Comparison of ENCODE assay signal across 9 mouse cellular contexts in genomic region chr4:84456198-84456852, GRCm38 (mm10).
DNase-seq lines count a peak whose midpoint lies in the region; ATAC-seq and TF ChIP-seq lines count a peak whose summit lies in the region.
"Had no signal": no experiment of that assay in that cellular context is flagged by ENCODE, and none has a peak within 500 bp of the region (broad histone marks: within the 10 kb centered on the region; RNA-seq: fewer than 3 reads in every experiment).

No protein-coding gene starts in this region.

- H3K9me3 ChIP-seq in forebrain, embryonic 14.5 days (replicated peaks; ENCODE audit: control insufficient read depth, low read length), result no peaks in the 10 kb centered on the region
- H3K9me3 ChIP-seq in forebrain, embryonic 12.5 days, result no peaks in the 10 kb centered on the region
- no peaks in the 10 kb centered on the region for H3K9me3 ChIP-seq in hindbrain, postnatal 0 days (ENCODE audit: low read length)
- no peaks in the 10 kb centered on the region for H3K9me3 ChIP-seq in limb, embryonic 13.5 days

- TF ChIP-seq CTCF in hindbrain, postnatal 0 days (IDR thresholded peaks at IDR 0.05; ENCODE audit: low read depth), result no peak

- H3K4me1 ChIP-seq in forebrain, embryonic 14.5 days (ENCODE audit: control insufficient read depth, insufficient read depth, low read length), result peaks cover 7% of the 10 kb centered on the region; the same call in 1 of the 2 replicates
- peaks cover 12% of the 10 kb centered on the region; the same call in 1 of the 2 replicates for H3K4me1 ChIP-seq in forebrain, embryonic 12.5 days
- no peaks in the 10 kb centered on the region for H3K4me1 ChIP-seq in hindbrain, postnatal 0 days (ENCODE audit: insufficient read depth, low read length)
- peaks cover 55% of the 10 kb centered on the region for H3K4me1 ChIP-seq in limb, embryonic 13.5 days

- H3K27me3 ChIP-seq in forebrain, embryonic 14.5 days (replicated peaks; ENCODE audit: control insufficient read depth, insufficient read depth, low read length), result no peaks in the 10 kb centered on the region
- no peaks in the 10 kb centered on the region for H3K27me3 ChIP-seq in forebrain, embryonic 12.5 days
- H3K27me3 ChIP-seq in hindbrain, postnatal 0 days (ENCODE audit: insufficient read depth, low read length), result no peaks in the 10 kb centered on the region
- no peaks in the 10 kb centered on the region for H3K27me3 ChIP-seq in limb, embryonic 13.5 days

- no peak overlapping the region; the same call in 1 of the 2 replicates for H3K4me2 ChIP-seq in forebrain, embryonic 14.5 days (ENCODE audit: low read length)
- H3K4me2 ChIP-seq in forebrain, embryonic 12.5 days, result no peak overlapping the region
- peak overlapping the region; percentile 27 for H3K4me2 ChIP-seq in hindbrain, postnatal 0 days (ENCODE audit: low read depth, low read length)
- H3K4me2 ChIP-seq in limb, embryonic 13.5 days (replicated peaks), result peak overlapping the region; percentile 50

- H3K4me3 ChIP-seq in forebrain, embryonic 14.5 days (ENCODE audit: low read depth, low read length), result no peak overlapping the region
- H3K4me3 ChIP-seq in forebrain, embryonic 12.5 days (replicated peaks), result no peak overlapping the region
- no peak overlapping the region for H3K4me3 ChIP-seq in hindbrain, postnatal 0 days (ENCODE audit: low read length)
- no peak overlapping the region; the same call in 1 of the 2 replicates for H3K4me3 ChIP-seq in limb, embryonic 13.5 days

- H3K27ac ChIP-seq in forebrain, embryonic 14.5 days (ENCODE audit: low read depth, low read length), result no peak overlapping the region
- no peak overlapping the region for H3K27ac ChIP-seq in forebrain, embryonic 12.5 days
- H3K27ac ChIP-seq in hindbrain, postnatal 0 days, result no peak overlapping the region
- H3K27ac ChIP-seq in limb, embryonic 13.5 days, result peak overlapping the region; percentile 68; the same call in 1 of the 2 replicates

- ATAC-seq in forebrain, embryonic 14.5 days, result no peak; the same call in 1 of the 2 replicates
- ATAC-seq in forebrain, embryonic 12.5 days (ENCODE audit: low FRiP score), result no peak
- peak; percentile 63; the same call in 1 of the 2 replicates for ATAC-seq in hindbrain, postnatal 0 days
- ATAC-seq in limb, embryonic 13.5 days (ENCODE audit: low FRiP score, low read depth), result 0 out of 2 replicates have a peak, but pooled peaks have one; percentile 15

- 48% methylated on average over 16 of the region's 16 CpGs for WGBS in forebrain, embryonic 14.5 days
- WGBS in forebrain, embryonic 12.5 days, result 51% methylated on average over 16 of the region's 16 CpGs
- WGBS in hindbrain, postnatal 0 days, result 48% methylated on average over 16 of the region's 16 CpGs
- 13% methylated on average over 16 of the region's 16 CpGs for WGBS in limb, embryonic 13.5 days

- peak; percentile 8 for DNase-seq in forebrain, embryonic 14.5 days (ENCODE audit: low spot score)
- peak; percentile 4 to 13 for DNase-seq in cerebellum, postnatal 36 days
- peak; percentile 31 for DNase-seq in hindbrain, postnatal 0 days (ENCODE audit: low spot score)
- no peak for DNase-seq in layer of hippocampus, adult 9-11 months
- no peak for DNase-seq in c-Kit-positive CD71-positive TER-119-positive erythroid progenitor cells, embryonic 14.5 days (ENCODE audit: low spot score)
- no peak for DNase-seq in ovary, postnatal 10 days (ENCODE audit: low spot score)
- DNase-seq: adrenal gland, postnatal 10 days had no signal

- no peaks in the 10 kb centered on the region for H3K36me3 ChIP-seq in forebrain, embryonic 14.5 days (ENCODE audit: control insufficient read depth, insufficient read depth, low read length)
- H3K36me3 ChIP-seq in forebrain, embryonic 12.5 days (replicated peaks), result no peaks in the 10 kb centered on the region
- no peaks in the 10 kb centered on the region for H3K36me3 ChIP-seq in hindbrain, postnatal 0 days (ENCODE audit: insufficient read depth, low read length)
- no peaks in the 10 kb centered on the region for H3K36me3 ChIP-seq in limb, embryonic 13.5 days

- H3K9ac ChIP-seq in forebrain, embryonic 14.5 days (ENCODE audit: low read length), result no peak overlapping the region
- H3K9ac ChIP-seq in forebrain, embryonic 12.5 days, result no peak overlapping the region
- H3K9ac ChIP-seq in hindbrain, postnatal 0 days (replicated peaks; ENCODE audit: low read length), result no peak overlapping the region
- H3K9ac ChIP-seq in limb, embryonic 13.5 days, result no peak overlapping the region

Comparison
In these comparisons a context has a peak if more than half of its experiments do, and no peak if none do; other contexts are left out.
1. ATAC-seq: peak in hindbrain, postnatal 0 days (single experiment) and limb, embryonic 13.5 days (single experiment); none in forebrain, embryonic 14.5 days (single experiment) and forebrain, embryonic 12.5 days (single experiment).
2. DNase-seq: peak in forebrain, embryonic 14.5 days (single experiment), cerebellum, postnatal 36 days (2 of 2) and hindbrain, postnatal 0 days (single experiment); none in layer of hippocampus, adult 9-11 months (single experiment), c-Kit-positive CD71-positive TER-119-positive erythroid progenitor cells, embryonic 14.5 days (single experiment) and ovary, postnatal 10 days (single experiment).
3. H3K4me2 ChIP-seq: peak in hindbrain, postnatal 0 days (single experiment) and limb, embryonic 13.5 days (single experiment); none in forebrain, embryonic 14.5 days (single experiment) and forebrain, embryonic 12.5 days (single experiment).